Mouse (Mus musculus) embryonic facial prominence, embryonic 11.5 days (tissue): Measurements from ENCODE around the gene Helz. TPM values are rescaled to one million over a fixed set of nuclear protein-coding genes. Genes with fewer than 3 reads are reported as not detected.

ENCODE experiments used
- microRNA-seq: library from miRNA; unstranded; fragments of <30 nt; microRNA quantifications from one replicate; pipeline ENCODE4, GENCODE M21; 2016; ENCODE audit warnings: borderline number of aligned reads
- polyA plus RNA-seq: library from polyadenylated mRNA; unstranded; fragments of >200 nt; fragmentation: Nextera tagmentation; extraction: Ambion mirVana; gene quantifications from 2 replicates; pipeline ENCODE4 v1.2.1, GENCODE M21; 2014

Gene Helz
- polyA plus RNA-seq, 1 experiment from 2014 or later, result 15.3 TPM

Small RNA genes lying within 50 kb of the gene (microRNA-seq; reads per million reads assigned to microRNA genes)
- gene Mir6932, result not detected

Other genes with a start within 250 kb of the Helz start
- 43.6 and 45.1 TPM in 2 replicates for gene Pitpnc1, start 77.2 kb upstream of the Helz start, polyA plus RNA-seq
- 227 and 238 TPM in 2 replicates for gene Psmd12, start 68.4 kb upstream of the Helz start, polyA plus RNA-seq
- not detected in 2 replicates for gene Cacng1, start 168.6 kb downstream of the Helz start, polyA plus RNA-seq
- 7.9 and 8.3 TPM in 2 replicates for gene Cacng4, start 246.6 kb downstream of the Helz start, polyA plus RNA-seq